Mouse (Mus musculus) testis, adult 2 months (tissue): ENCODE measurements around the gene Ctrl. TPM values are rescaled to one million over a fixed set of nuclear protein-coding genes. Genes with fewer than 3 reads are reported as not detected.
A peak's percentile ranks its signal among the peaks of the same experiment; 100 is the strongest.

Source experiments
- H3K27ac ChIP-seq: fragments of 200-500 bp; 2 replicates; pipeline ENCODE4 v1.5.1; 2012; ENCODE audit warnings: low read depth, low read length; ENCODE audit not compliant: control insufficient read depth, insufficient read depth
- H3K27me3 ChIP-seq: fragments of 200-500 bp; 2 replicates; pipeline ENCODE4 v1.6.1; 2012; ENCODE audit warnings: mild to moderate bottlenecking, low read length, moderate library complexity; ENCODE audit not compliant: control insufficient read depth, insufficient read depth
- H3K36me3 ChIP-seq: fragments of 200-500 bp; 2 replicates; pipeline ENCODE4 v1.6.1; 2012; ENCODE audit warnings: mild to moderate bottlenecking, low read length; ENCODE audit not compliant: control insufficient read depth, insufficient read depth
- H3K4me1 ChIP-seq: fragments of 200-500 bp; 2 replicates; pipeline ENCODE4 v1.6.1; 2012; ENCODE audit warnings: low read length; ENCODE audit not compliant: control insufficient read depth, insufficient read depth
- H3K4me3 ChIP-seq: fragments of 200-500 bp; 2 replicates; pipeline ENCODE4 v1.5.1; 2012; ENCODE audit warnings: low read depth, mild to moderate bottlenecking, low read length, moderate library complexity, mixed read lengths; ENCODE audit not compliant: control insufficient read depth
- CTCF ChIP-seq: fragments of 200-500 bp; IDR thresholded peaks from 2 replicates; pipeline ENCODE4 v1.5.1; 2012; ENCODE audit warnings: low read depth, mild to moderate bottlenecking, inconsistent platforms, low read length, moderate library complexity; ENCODE audit not compliant: control insufficient read depth, insufficient read depth, insufficient replicate concordance
- POLR2A ChIP-seq: fragments of 200-500 bp; IDR thresholded peaks from 2 replicates; pipeline ENCODE4 v1.6.1; 2012; ENCODE audit warnings: low read depth, mild to moderate bottlenecking, inconsistent platforms, low read length, moderate library complexity; ENCODE audit not compliant: control insufficient read depth
- polyA plus RNA-seq: library from polyadenylated mRNA; depleted of rRNA; stranded (reverse); fragments of >200 nt; gene quantifications from 2 replicates; pipeline ENCODE4 v1.2.3, GENCODE M21; 2012; rRNA removed

Ctrl gene
- polyA plus RNA-seq, 1 experiment: 0.91 TPM

GRCm38 (mm10) chr8:105892432-105892831 is 41.2 kb downstream of the Ctrl start:
- Histone ChIP-seq H3K4me3 (no peak overlapping the region), H3K27me3 (no peaks in the 10 kb centered on the region), H3K27ac (no peak overlapping the region), H3K36me3 (peaks cover 4% of the 10 kb centered on the region), H3K4me1 (peaks cover 2% of the 10 kb centered on the region; the same call in 1 of the 2 replicates)
- TF ChIP-seq POLR2A (no peak), CTCF (0 out of 2 replicates have a peak, but pooled peaks have one; percentile 13)

- Histone ChIP-seq H3K27ac (no peak overlapping the region), H3K4me1 (peaks cover 2% of the 10 kb centered on the region; the same call in 1 of the 2 replicates), H3K36me3 (peaks cover 4% of the 10 kb centered on the region), H3K27me3 (no peaks in the 10 kb centered on the region), H3K4me3 (no peak overlapping the region)
- TF ChIP-seq POLR2A (no peak), CTCF (no peak)
These were observed 42.8 kb downstream of the Ctrl start for GRCm38 (mm10) chr8:105890870-105891269.

GRCm38 (mm10) chr8:105889756-105890465 is 43.8 kb downstream of the Ctrl start:
- Histone ChIP-seq H3K27me3 (no peaks in the 10 kb centered on the region), H3K4me1 (peaks cover 2% of the 10 kb centered on the region; the same call in 1 of the 2 replicates), H3K27ac (no peak overlapping the region), H3K36me3 (peaks cover 11% of the 10 kb centered on the region), H3K4me3 (no peak overlapping the region)
- no peak for TF ChIP-seq POLR2A
- TF ChIP-seq CTCF: no peak

Other genes starting within 250 kb of the Ctrl start
- 1.2 TPM in 2 replicates for gene Carmil2, start 247.6 kb downstream of the Ctrl start, polyA plus RNA-seq
- 40.2 and 40.4 TPM in 2 replicates for gene Acd, start 232.8 kb downstream of the Ctrl start, polyA plus RNA-seq
- 82.9 and 87.7 TPM in 2 replicates for gene Pard6a, start 232.7 kb downstream of the Ctrl start, polyA plus RNA-seq
- 55.8 and 60.1 TPM in 2 replicates for gene 4933405L10Rik, start 226.2 kb downstream of the Ctrl start, polyA plus RNA-seq
- gene Enkd1, start 225.7 kb downstream of the Ctrl start, polyA plus RNA-seq: 84.2 and 98.6 TPM in 2 replicates
- 2.5 and 3.3 TPM in 2 replicates for gene Gfod2, start 175.2 kb downstream of the Ctrl start, polyA plus RNA-seq
- 48.4 and 50.2 TPM in 2 replicates for gene Ranbp10, start 106.5 kb downstream of the Ctrl start, polyA plus RNA-seq
- 130 and 137 TPM in 2 replicates for gene Tsnaxip1, start 106.1 kb downstream of the Ctrl start, polyA plus RNA-seq
- gene Cenpt, start 80.6 kb downstream of the Ctrl start, polyA plus RNA-seq: 15.7 and 16.3 TPM in 2 replicates
- 13.1 and 14.0 TPM in 2 replicates for gene Thap11, start 78.7 kb downstream of the Ctrl start, polyA plus RNA-seq
- 29.9 and 32.1 TPM in 2 replicates for gene Nutf2, start 73.3 kb downstream of the Ctrl start, polyA plus RNA-seq
- 85.5 and 87.8 TPM in 2 replicates for gene Edc4, start 53.0 kb downstream of the Ctrl start, polyA plus RNA-seq
- 3.8 and 5.0 TPM in 2 replicates for gene Nrn1l, start 40.3 kb downstream of the Ctrl start, polyA plus RNA-seq
- gene Pskh1, start 33.4 kb downstream of the Ctrl start, polyA plus RNA-seq: 16.7 and 19.4 TPM in 2 replicates
- gene Psmb10, start 4.6 kb upstream of the Ctrl start, polyA plus RNA-seq: 10.5 and 11.3 TPM in 2 replicates
- gene Lcat, start 9.5 kb upstream of the Ctrl start, polyA plus RNA-seq: 0.84 and 1.6 TPM in 2 replicates
- gene Slc12a4, start 32.2 kb upstream of the Ctrl start, polyA plus RNA-seq: 5.6 and 5.9 TPM in 2 replicates
- 561 and 647 TPM in 2 replicates for gene Dpep3, start 45.6 kb upstream of the Ctrl start, polyA plus RNA-seq
- gene Dus2, start 57.5 kb upstream of the Ctrl start, polyA plus RNA-seq: 11.4 and 12.8 TPM in 2 replicates
- 3.0 and 4.1 TPM in 2 replicates for gene Dpep2nb, start 72.1 kb upstream of the Ctrl start, polyA plus RNA-seq
- gene Ddx28, start 78.0 kb upstream of the Ctrl start, polyA plus RNA-seq: 4.4 and 4.9 TPM in 2 replicates
- 9.0 and 11.9 TPM in 2 replicates for gene Nfatc3, start 125.0 kb upstream of the Ctrl start, polyA plus RNA-seq
- 0.84 and 1.8 TPM in 2 replicates for gene Esrp2, start 203.1 kb upstream of the Ctrl start, polyA plus RNA-seq
- gene Pla2g15, start 216.5 kb upstream of the Ctrl start, polyA plus RNA-seq: 1.9 and 2.6 TPM in 2 replicates
- gene Slc7a6, start 235.0 kb upstream of the Ctrl start, polyA plus RNA-seq: 54.1 and 69.5 TPM in 2 replicates